Mouse (Mus musculus): ENCODE measurements around the gene Sel1l3. TPM values are rescaled to one million over a fixed set of nuclear protein-coding genes. Genes with fewer than 3 reads are reported as not detected.

The Sel1l3 gene
- total and polyA plus RNA-seq, 3 experiments, result 0.28 to 0.76 (median 0.34) TPM

GRCm38 (mm10) chr5:53105716-53106115 lies 108.0 kb downstream of the Sel1l3 start:
- dilution Hi-C loops (cut with MboI; ENCODE audit: extremely low pct_ligation_motif_present, extremely low pct_unique_long_range_greater_than_20kb, low sequenced_read_pairs), result no loop called here
- no peak for DNase-seq (ENCODE audit: extremely low read depth)

GRCm38 (mm10) chr5:53104177-53104855 lies 109.4 kb downstream of the Sel1l3 start:
- Histone ChIP-seq H3K27ac (ENCODE audit: insufficient read depth, low read depth) (no peak overlapping the region), H3K9ac (ENCODE audit: insufficient read depth, low read depth) (no peak overlapping the region), H3K27me3 (replicated peaks) (no peaks in the 10 kb centered on the region), H3K4me3 (replicated peaks in 1 of 3; ENCODE audit: low read depth in 2 of 3, low read length in 2 of 3, poor library complexity in 1 of 3) (no peak overlapping the region), H3K36me3 (replicated peaks in 1 of 2; ENCODE audit: control insufficient read depth in 1 of 2, insufficient read depth in 1 of 2, low read length in 1 of 2) (no peaks in the 10 kb centered on the region), H3K9me3 (replicated peaks; ENCODE audit: low read length) (no peaks in the 10 kb centered on the region), H3K4me1 (ENCODE audit: control insufficient read depth in 1 of 2, insufficient read depth in 2 of 2) (peaks cover 8 to 18% of the 10 kb centered on the region in 2 experiments), H3K79me2 (replicated peaks; ENCODE audit: control insufficient read depth, extremely low read depth, insufficient read depth, poor library complexity, severe bottlenecking) (no peaks in the 10 kb centered on the region), H3K4me2 (ENCODE audit: insufficient read depth, low read depth, poor library complexity, severe bottlenecking) (no peak overlapping the region)
- in situ Hi-C loops (cut with MboI; ENCODE audit: low pct_ligation_motif_present, low pct_unique_long_range_greater_than_20kb, low sequenced_read_pairs) (no loop called here), dilution Hi-C loops (cut with MboI; ENCODE audit: extremely low pct_ligation_motif_present, extremely low pct_unique_long_range_greater_than_20kb, low sequenced_read_pairs) (no loop called here)
- no peak for DNase-seq (ENCODE audit: extremely low read depth)
- no peak for TF ChIP-seq CTCF (conservative IDR thresholded peaks at IDR 0.05 in 1 of 2, IDR thresholded peaks at IDR 0.05 in 1 of 2; ENCODE audit: low read depth in 2 of 2, low read length in 2 of 2)

More at GRCm38 (mm10) chr5:53105716-53106115, 108.0 kb downstream of the Sel1l3 start:
- no peak overlapping the region for H3K9ac ChIP-seq (ENCODE audit: insufficient read depth, low read depth)
- peaks cover 8 to 26% of the 10 kb centered on the region in 2 experiments for H3K4me1 ChIP-seq (ENCODE audit: control insufficient read depth in 1 of 2, insufficient read depth in 2 of 2)
- no peaks in the 10 kb centered on the region for H3K36me3 ChIP-seq (replicated peaks in 1 of 2; ENCODE audit: control insufficient read depth in 1 of 2, insufficient read depth in 1 of 2, low read length in 1 of 2)
- no peaks in the 10 kb centered on the region for H3K9me3 ChIP-seq (replicated peaks; ENCODE audit: low read length)
- no peak overlapping the region for H3K4me3 ChIP-seq (replicated peaks in 1 of 3; ENCODE audit: low read depth in 2 of 3, low read length in 2 of 3, poor library complexity in 1 of 3)
- in situ Hi-C loops (cut with MboI; ENCODE audit: low pct_ligation_motif_present, low pct_unique_long_range_greater_than_20kb, low sequenced_read_pairs), result no loop called here
- no peaks in the 10 kb centered on the region for H3K79me2 ChIP-seq (replicated peaks; ENCODE audit: control insufficient read depth, extremely low read depth, insufficient read depth, poor library complexity, severe bottlenecking)
- no peaks in the 10 kb centered on the region for H3K27me3 ChIP-seq (replicated peaks)
- H3K4me2 ChIP-seq (ENCODE audit: insufficient read depth, low read depth, poor library complexity, severe bottlenecking), result no peak overlapping the region
- no peak overlapping the region for H3K27ac ChIP-seq (ENCODE audit: insufficient read depth, low read depth)
- TF ChIP-seq MAZ (IDR thresholded peaks at IDR 0.05; ENCODE audit: low read depth, low read length) (no peak), RCOR1 (conservative IDR thresholded peaks at IDR 0.05; ENCODE audit: low read depth, low read length) (no peak), CTCF (conservative IDR thresholded peaks at IDR 0.05 in 1 of 2, IDR thresholded peaks at IDR 0.05 in 1 of 2; ENCODE audit: low read depth in 2 of 2, low read length in 2 of 2) (peak in 1 of 2 experiments; percentile 27; a peak in 2 of 4 replicates)

- Histone ChIP-seq H3K9me3 (replicated peaks; ENCODE audit: low read length) (no peaks in the 10 kb centered on the region), H3K4me1 (ENCODE audit: control insufficient read depth in 1 of 2, insufficient read depth in 2 of 2) (peaks cover 8 to 14% of the 10 kb centered on the region in 2 experiments), H3K27ac (ENCODE audit: insufficient read depth, low read depth) (no peak overlapping the region), H3K9ac (ENCODE audit: insufficient read depth, low read depth) (no peak overlapping the region), H3K36me3 (replicated peaks in 1 of 2; ENCODE audit: control insufficient read depth in 1 of 2, insufficient read depth in 1 of 2, low read length in 1 of 2) (no peaks in the 10 kb centered on the region), H3K4me2 (ENCODE audit: insufficient read depth, low read depth, poor library complexity, severe bottlenecking) (no peak overlapping the region), H3K4me3 (replicated peaks in 1 of 3; ENCODE audit: low read depth in 2 of 3, low read length in 2 of 3, poor library complexity in 1 of 3) (no peak overlapping the region), H3K79me2 (replicated peaks; ENCODE audit: control insufficient read depth, extremely low read depth, insufficient read depth, poor library complexity, severe bottlenecking) (no peaks in the 10 kb centered on the region), H3K27me3 (replicated peaks) (no peaks in the 10 kb centered on the region)
- TF ChIP-seq TBP (conservative IDR thresholded peaks at IDR 0.05; ENCODE audit: low read depth, low read length) (no peak), CHD1 (IDR thresholded peaks at IDR 0.05; ENCODE audit: low read depth, low read length) (no peak), ZKSCAN1 (IDR thresholded peaks at IDR 0.05; ENCODE audit: borderline replicate concordance, low read depth, low read length) (no peak), USF2 (conservative IDR thresholded peaks at IDR 0.05; ENCODE audit: low read depth, low read length) (no peak)
- dilution Hi-C loops (cut with MboI; ENCODE audit: extremely low pct_ligation_motif_present, extremely low pct_unique_long_range_greater_than_20kb, low sequenced_read_pairs), result no loop called here
- in situ Hi-C loops (cut with MboI; ENCODE audit: low pct_ligation_motif_present, low pct_unique_long_range_greater_than_20kb, low sequenced_read_pairs), result no loop called here
- no peak for DNase-seq (ENCODE audit: extremely low read depth)
Observed at GRCm38 (mm10) chr5:53101848-53102473, 111.8 kb downstream of the Sel1l3 start.

Data from CH12.LX (cell line).